Mouse (Mus musculus): ENCODE data around the gene Sphk1.

Sphk1 gene

GRCm38 (mm10) chr11:116536685-116537084 is 6.0 kb downstream of the Sphk1 start:
- in situ Hi-C loops (cut with MboI, MseI) = no loop called here

- in situ Hi-C loops (cut with MboI, MseI) = no loop called here
Measured at GRCm38 (mm10) chr11:116537388-116537787, 6.7 kb downstream of the Sphk1 start.

- in situ Hi-C loops (cut with MboI, MseI) = no loop called here
Measured at GRCm38 (mm10) chr11:116538142-116538735, 7.5 kb downstream of the Sphk1 start.

- in situ Hi-C loops (cut with MboI, MseI) = loop anchor here in 1 of 2 experiments (5.0 kb wide), 1 partner anchor 84 kb away; no protein-coding TSS in a partner anchor
Measured at GRCm38 (mm10) chr11:116541183-116541582, 10.5 kb downstream of the Sphk1 start.

- in situ Hi-C loops (cut with MboI, MseI) = loop anchor here in 1 of 2 experiments (5.0 kb wide), 1 partner anchor 86 kb away; no protein-coding TSS in a partner anchor
Measured at GRCm38 (mm10) chr11:116543110-116543509, 12.4 kb downstream of the Sphk1 start.

GRCm38 (mm10) chr11:116547296-116548060 is 16.8 kb downstream of the Sphk1 start:
- in situ Hi-C loops (cut with MboI, MseI) = no loop called here

- in situ Hi-C loops (cut with MboI, MseI) = no loop called here
Measured at GRCm38 (mm10) chr11:116548780-116549179, 18.1 kb downstream of the Sphk1 start.

- in situ Hi-C loops (cut with MboI, MseI) = no loop called here
Measured at GRCm38 (mm10) chr11:116549273-116550038, 18.7 kb downstream of the Sphk1 start.

GRCm38 (mm10) chr11:116550748-116551147 is 20.0 kb downstream of the Sphk1 start:
- in situ Hi-C loops (cut with MboI, MseI) = no loop called here

- in situ Hi-C loops (cut with MboI, MseI) = no loop called here
Measured at GRCm38 (mm10) chr11:116552194-116552593, 21.5 kb downstream of the Sphk1 start.

- in situ Hi-C loops (cut with MboI, MseI) = no loop called here
Measured at GRCm38 (mm10) chr11:116554171-116554878, 23.6 kb downstream of the Sphk1 start.

- in situ Hi-C loops (cut with MboI, MseI) = loop anchor here in 1 of 2 experiments (5.0 kb wide), 1 partner anchor 72 kb away; the partner anchor contains the start of gene Rhbdf2
Measured at GRCm38 (mm10) chr11:116555572-116555971, 24.8 kb downstream of the Sphk1 start.

GRCm38 (mm10) chr11:116556308-116556707 is 25.6 kb downstream of the Sphk1 start:
- in situ Hi-C loops (cut with MboI, MseI) = loop anchor here in 1 of 2 experiments (5.0 kb wide), 1 partner anchor 71 kb away; the partner anchor contains the start of gene Rhbdf2

- in situ Hi-C loops (cut with MboI, MseI) = no loop called here
Measured at GRCm38 (mm10) chr11:116565283-116566041, 34.7 kb downstream of the Sphk1 start.

- in situ Hi-C loops (cut with MboI, MseI) = no loop called here
Measured at GRCm38 (mm10) chr11:116567531-116567930, 36.8 kb downstream of the Sphk1 start.

GRCm38 (mm10) chr11:116570821-116571220 is 40.1 kb downstream of the Sphk1 start:
- in situ Hi-C loops (cut with MboI, MseI) = no loop called here

GRCm38 (mm10) chr11:116571767-116572679 is 41.3 kb downstream of the Sphk1 start:
- in situ Hi-C loops (cut with MboI, MseI) = no loop called here

- in situ Hi-C loops (cut with MboI, MseI) = no loop called here
Measured at GRCm38 (mm10) chr11:116572756-116573543, 42.2 kb downstream of the Sphk1 start.

- in situ Hi-C loops (cut with MboI, MseI) = no loop called here
Measured at GRCm38 (mm10) chr11:116574486-116574885, 43.8 kb downstream of the Sphk1 start.

All from T-helper 17 cell (primary cell).